Mouse (Mus musculus) heart, embryonic 12.5 days (tissue): Measurements from ENCODE around the gene Wdr60. TPM values are rescaled to one million over a fixed set of nuclear protein-coding genes. Genes with fewer than 3 reads are reported as not detected.

Source experiments
- microRNA-seq: library from miRNA; unstranded; fragments of <30 nt; microRNA quantifications from one replicate; pipeline ENCODE4, GENCODE M21; 2017
- polyA plus RNA-seq: library from polyadenylated mRNA; unstranded; fragments of >200 nt; fragmentation: Nextera tagmentation; extraction: Ambion mirVana; gene quantifications from 2 replicates; pipeline ENCODE4 v1.2.1, GENCODE M21; 2016

Gene Wdr60
- polyA plus RNA-seq, 1 experiment from 2014 or later: 5.0 TPM

Small RNAs within 50 kb of the gene (microRNA-seq; reads per million reads assigned to microRNA genes)
- not detected for gene Gm23190

Other genes with a start within 250 kb of the Wdr60 start
- 29.2 and 32.2 TPM in 2 replicates for gene Zfp386, start 215.3 kb downstream of the Wdr60 start, polyA plus RNA-seq
- gene Vipr2, start 185.3 kb downstream of the Wdr60 start, polyA plus RNA-seq: 0.70 and 1.2 TPM in 2 replicates
- not detected in 2 replicates for gene Gm11027, start 12.4 kb upstream of the Wdr60 start, polyA plus RNA-seq
- gene Esyt2, start 18.2 kb upstream of the Wdr60 start, polyA plus RNA-seq: 17.1 TPM in 2 replicates
- gene Ncapg2, start 142.4 kb upstream of the Wdr60 start, polyA plus RNA-seq: 35.8 and 36.7 TPM in 2 replicates
- gene Ptprn2, start 222.7 kb upstream of the Wdr60 start, polyA plus RNA-seq: 0.05 TPM in 2 replicates